22 mouse cellular contexts compared by ENCODE assay signal in genomic region chr6:54203926-54204325, GRCm38 (mm10).
A peak's percentile ranks its signal among the peaks of the same experiment; 100 is the strongest.
DNase-seq lines count a peak whose midpoint lies in the region; ATAC-seq and TF ChIP-seq lines count a peak whose summit lies in the region.
"Had no signal": no experiment of that assay in that cellular context is flagged by ENCODE, and none has a peak within 500 bp of the region (broad histone marks: within the 10 kb centered on the region; RNA-seq: fewer than 3 reads in every experiment).

No protein-coding gene starts in this region.

- no peaks in the 10 kb centered on the region for H3K9me3 ChIP-seq in liver, embryonic 12.5 days (replicated peaks)
- H3K9me3 ChIP-seq: embryonic facial prominence, embryonic 12.5 days; forebrain, embryonic 13.5 days; heart, embryonic 15.5 days; hindbrain, embryonic 10.5 days; intestine, embryonic 15.5 days had no signal

- no peaks in the 10 kb centered on the region for H3K36me3 ChIP-seq in liver, adult 2 months (ENCODE audit: control insufficient read depth, insufficient read depth, low read length)
- no peaks in the 10 kb centered on the region for H3K36me3 ChIP-seq in liver, embryonic 12.5 days
- H3K36me3 ChIP-seq: embryonic facial prominence, embryonic 12.5 days; G1E; heart, embryonic 15.5 days; hindbrain, embryonic 10.5 days; intestine, embryonic 15.5 days had no signal

- intact Hi-C loops in heart, postnatal 14 days (cut with DNase I), result no loop called here

- ATAC-seq in liver, embryonic 12.5 days, result no peak
- ATAC-seq in erythroblast, adult 5-6 weeks (replicated peaks; ENCODE audit: low FRiP score, poor library complexity, severe bottlenecking), result no peak
- ATAC-seq: CD4-positive, CD25-positive, alpha-beta regulatory T cell, adult 4 months; forebrain, embryonic 13.5 days; forebrain, postnatal 0 days; intestine, embryonic 15.5 days had no signal

- H3K79me2 ChIP-seq in liver, adult 2 months (ENCODE audit: control insufficient read depth, insufficient read depth, low read length), result peaks cover 6% of the 10 kb centered on the region; the same call in 1 of the 2 replicates

- TF ChIP-seq CTCF in liver, adult 2 months (IDR thresholded peaks at IDR 0.05; ENCODE audit: low read depth, low read length), result no peak

- H3K4me1 ChIP-seq in liver, adult 2 months (ENCODE audit: control insufficient read depth, insufficient read depth, low read length), result peaks cover 28% of the 10 kb centered on the region
- H3K4me1 ChIP-seq in liver, embryonic 12.5 days, result peaks cover 5% of the 10 kb centered on the region; the same call in 1 of the 2 replicates
- peaks cover 18% of the 10 kb centered on the region for H3K4me1 ChIP-seq in brown adipose tissue, adult 24 weeks (ENCODE audit: control insufficient read depth, insufficient read depth, insufficient read length, low read length)
- H3K4me1 ChIP-seq: embryonic facial prominence, embryonic 12.5 days had no signal

- peak; percentile 11 for DNase-seq in heart, adult 8-10 months (ENCODE audit: low spot score)
- no peak for DNase-seq in heart, postnatal 14 days
- peak; percentile 76 for DNase-seq in liver, adult 2 months (ENCODE audit: extremely low read depth, low read depth, low spot score)
- no peak for DNase-seq in frontal cortex, postnatal 36 days (ENCODE audit: low spot score in 2 of 2)
- DNase-seq: adrenal gland, adult 8-10 months; cerebellum, adult 11-12 months; cerebellum, adult 9-10 months; cerebellum, postnatal 25 days; forebrain, postnatal 0 days; gastrocnemius, postnatal 36 days; heart, adult 2 months had no signal

- WGBS in liver, adult 2 months, result 27% methylated on average over 6 of the region's 6 CpGs
- WGBS in liver, embryonic 12.5 days (ENCODE audit: insufficient replicate concordance), result 55% methylated on average over 6 of the region's 6 CpGs

- peak overlapping the region; percentile 50 for H3K27ac ChIP-seq in liver, adult 2 months (replicated peaks; ENCODE audit: insufficient read depth, low read depth, low read length)
- no peak overlapping the region for H3K27ac ChIP-seq in liver, embryonic 12.5 days
- 0 out of 2 replicates have a peak overlapping the region, but pooled peaks have one; percentile 36 for H3K27ac ChIP-seq in brown adipose tissue, adult 24 weeks (replicated peaks; ENCODE audit: low read depth, low read length)
- H3K27ac ChIP-seq: embryonic facial prominence, embryonic 12.5 days; forebrain, embryonic 13.5 days; heart, adult 2 months; heart, embryonic 15.5 days; hindbrain, embryonic 10.5 days; hindbrain, embryonic 14.5 days; intestine, embryonic 15.5 days had no signal

- no peak overlapping the region for H3K4me3 ChIP-seq in liver, adult 2 months (ENCODE audit: insufficient read depth, low read depth, low read length)
- H3K4me3 ChIP-seq in liver, embryonic 12.5 days, result no peak overlapping the region
- no peak overlapping the region for H3K4me3 ChIP-seq in brown adipose tissue, adult 24 weeks (ENCODE audit: insufficient read depth, low read depth, low read length)
- H3K4me3 ChIP-seq: embryonic facial prominence, embryonic 12.5 days; forebrain, embryonic 13.5 days; heart, adult 2 months; heart, embryonic 15.5 days; hindbrain, embryonic 10.5 days; intestine, embryonic 15.5 days had no signal

- no peak overlapping the region for H3K4me2 ChIP-seq in liver, embryonic 12.5 days
- H3K4me2 ChIP-seq: embryonic facial prominence, embryonic 12.5 days; forebrain, embryonic 13.5 days; heart, embryonic 15.5 days; hindbrain, embryonic 14.5 days; intestine, embryonic 15.5 days had no signal

- no peaks in the 10 kb centered on the region for H3K27me3 ChIP-seq in liver, adult 2 months (ENCODE audit: control insufficient read depth, insufficient read depth, low read length)
- no peaks in the 10 kb centered on the region for H3K27me3 ChIP-seq in liver, embryonic 12.5 days (replicated peaks)
- H3K27me3 ChIP-seq: embryonic facial prominence, embryonic 12.5 days; forebrain, embryonic 13.5 days; heart, embryonic 15.5 days; intestine, embryonic 15.5 days had no signal

- TF ChIP-seq POLR2A in liver, adult 2 months (IDR thresholded peaks at IDR 0.05; ENCODE audit: extremely low read depth, insufficient read depth, low read length), result no peak

- no peak overlapping the region for H3K9ac ChIP-seq in liver, adult 2 months (ENCODE audit: low read depth, low read length)
- H3K9ac ChIP-seq in liver, embryonic 12.5 days, result no peak overlapping the region
- H3K9ac ChIP-seq: embryonic facial prominence, embryonic 12.5 days; forebrain, embryonic 13.5 days; forebrain, postnatal 0 days; heart, embryonic 15.5 days; hindbrain, embryonic 14.5 days; intestine, embryonic 15.5 days had no signal

Comparison
In these comparisons a context has a peak if more than half of its experiments do, and no peak if none do; other contexts are left out.
1. DNase-seq: peak in heart, adult 8-10 months (single experiment) and liver, adult 2 months (single experiment); none in heart, postnatal 14 days (0 of 2) and frontal cortex, postnatal 36 days (0 of 2).